Mouse (Mus musculus): ENCODE measurements around the gene Gatad1.
"Not testable (repeated sequence)": the region's sequence is repeated elsewhere in the genome, so short reads cannot be mapped to it uniquely, and the experiment has no call there.

Gatad1 gene

GRCm38 (mm10) chr5:3657085-3657484 lies at the start of gene Gatad1:
TSS of gene Gatad1 (minus strand) at chr5:3657185.
- DNase-seq (ENCODE audit: low spot score), result no peak

- no peak for DNase-seq (ENCODE audit: low spot score)
Measured at GRCm38 (mm10) chr5:3702180-3702579, 45.2 kb upstream of the Gatad1 start.

GRCm38 (mm10) chr5:3700025-3700424 lies 43.0 kb upstream of the Gatad1 start:
- DNase-seq (ENCODE audit: low spot score), result no peak

GRCm38 (mm10) chr5:3696031-3696430 lies 39.0 kb upstream of the Gatad1 start:
- DNase-seq (ENCODE audit: low spot score), result no peak

GRCm38 (mm10) chr5:3695191-3695590 lies 38.2 kb upstream of the Gatad1 start:
- DNase-seq (ENCODE audit: low spot score), result no peak

- DNase-seq (ENCODE audit: low spot score), result no peak
Measured at GRCm38 (mm10) chr5:3692956-3693355, 36.0 kb upstream of the Gatad1 start.

- DNase-seq (ENCODE audit: low spot score), result no peak
Measured at GRCm38 (mm10) chr5:3691283-3691682, 34.3 kb upstream of the Gatad1 start.

- no peak for DNase-seq (ENCODE audit: low spot score)
Measured at GRCm38 (mm10) chr5:3688298-3688697, 31.3 kb upstream of the Gatad1 start.

GRCm38 (mm10) chr5:3669938-3670554 lies 13.1 kb upstream of the Gatad1 start:
- DNase-seq (ENCODE audit: low spot score), result no peak

- no peak for DNase-seq (ENCODE audit: low spot score)
Measured at GRCm38 (mm10) chr5:3666585-3666984, 9.6 kb upstream of the Gatad1 start.

GRCm38 (mm10) chr5:3665225-3665624 lies 8.2 kb upstream of the Gatad1 start:
- DNase-seq (ENCODE audit: low spot score), result no peak

GRCm38 (mm10) chr5:3653801-3654200 lies 3.2 kb downstream of the Gatad1 start:
- DNase-seq (ENCODE audit: low spot score), result no peak

GRCm38 (mm10) chr5:3652903-3653575 lies 3.9 kb downstream of the Gatad1 start:
- not testable (repeated sequence) for DNase-seq (ENCODE audit: low spot score)

- no peak for DNase-seq (ENCODE audit: low spot score)
Measured at GRCm38 (mm10) chr5:3651621-3652020, 5.4 kb downstream of the Gatad1 start.

GRCm38 (mm10) chr5:3650881-3651280 lies 6.1 kb downstream of the Gatad1 start, which contains the start of gene Tmbim7:
TSS of gene Tmbim7 (plus strand) at chr5:3651181.
- DNase-seq (ENCODE audit: low spot score), result no peak

- DNase-seq (ENCODE audit: low spot score), result no peak
Measured at GRCm38 (mm10) chr5:3648849-3649210, 8.2 kb downstream of the Gatad1 start.

GRCm38 (mm10) chr5:3648206-3648848 lies 8.7 kb downstream of the Gatad1 start:
- no peak for DNase-seq (ENCODE audit: low spot score)

GRCm38 (mm10) chr5:3647708-3648121 lies 9.3 kb downstream of the Gatad1 start:
- DNase-seq (ENCODE audit: low spot score), result no peak

- DNase-seq (ENCODE audit: low spot score), result no peak
Measured at GRCm38 (mm10) chr5:3646991-3647707, 9.8 kb downstream of the Gatad1 start.

- no peak for DNase-seq (ENCODE audit: low spot score)
Measured at GRCm38 (mm10) chr5:3646539-3646938, 10.4 kb downstream of the Gatad1 start.

- no peak for DNase-seq (ENCODE audit: low spot score)
Measured at GRCm38 (mm10) chr5:3645326-3645725, 11.7 kb downstream of the Gatad1 start.

GRCm38 (mm10) chr5:3644621-3645020 lies 12.4 kb downstream of the Gatad1 start:
- no peak for DNase-seq (ENCODE audit: low spot score)

GRCm38 (mm10) chr5:3635286-3635685 lies 21.7 kb downstream of the Gatad1 start:
- no peak for DNase-seq (ENCODE audit: low spot score)
